Mouse (Mus musculus) liver, embryonic 14.5 days (tissue): ENCODE measurements around the gene Hist1h1a. TPM values are rescaled to one million over a fixed set of nuclear protein-coding genes. Genes with fewer than 3 reads are reported as not detected.
"Not testable (repeated sequence)": the region's sequence is repeated elsewhere in the genome, so short reads cannot be mapped to it uniquely, and the experiment has no call there.

Experiments used
- ATAC-seq: fragments of 200-750 bp; cut with Nextera tagmentation; 2 replicates; pipeline ENCODE4 v1.8.0; 2017; ENCODE audit warnings: moderate number of reproducible peaks, mild to moderate bottlenecking, moderate library complexity; ENCODE audit not compliant: insufficient read depth
- DNase-seq, 3 experiments: peaks; one replicate each; pipeline ENCODE4 v3.0.0-alpha.2; 2012 to 2013; ENCODE audit warnings: low read depth in 3 of 3, low spot score in 3 of 3
- H3K27ac ChIP-seq: fragments of 300-500 bp; sonication (generic); 2 replicates; pipeline ENCODE4 v1.5.1; 2014; ENCODE audit warnings: moderate library complexity, mild to moderate bottlenecking, control low read depth, inconsistent platforms
- H3K27me3 ChIP-seq: fragments of 300-500 bp; sonication (generic); 2 replicates; pipeline ENCODE4 v1.6.1; 2014; ENCODE audit warnings: mild to moderate bottlenecking, low read length, moderate library complexity; ENCODE audit not compliant: control insufficient read depth, insufficient read depth
- H3K36me3 ChIP-seq: fragments of 300-500 bp; sonication (generic); replicated peaks from 2 replicates; pipeline ENCODE4 v1.6.1; 2014; ENCODE audit warnings: low read depth; ENCODE audit not compliant: control insufficient read depth, insufficient read depth
- H3K4me1 ChIP-seq, 2 experiments: fragments of 200-500 bp in 1 of 2; fragments of 300-500 bp in 1 of 2; sonication (generic) in 1 of 2; replicated peaks; 2 replicates each; pipeline ENCODE4 v1.6.1; 2012 to 2014; ENCODE audit warnings: antibody characterized with exemption in 1 of 2, inconsistent platforms in 1 of 2, low read length in 1 of 2; ENCODE audit not compliant: control insufficient read depth in 2 of 2, insufficient read depth in 2 of 2
- H3K4me2 ChIP-seq: fragments of 300-500 bp; sonication (generic); 2 replicates; pipeline ENCODE4 v1.6.1; 2014; ENCODE audit warnings: low read depth, mild to moderate bottlenecking, control low read depth, moderate library complexity
- H3K4me3 ChIP-seq, 2 experiments: fragments of 200-500 bp in 1 of 2; fragments of 300-500 bp in 1 of 2; sonication (generic) in 1 of 2; 2 replicates each; pipeline ENCODE4 v1.5.1; 2012 to 2014; ENCODE audit warnings: low read depth in 2 of 2, low read length in 2 of 2, mild to moderate bottlenecking in 2 of 2, control low read depth in 1 of 2, inconsistent platforms in 1 of 2, moderate library complexity in 1 of 2; ENCODE audit not compliant: insufficient read depth in 1 of 2
- H3K9ac ChIP-seq: fragments of 300-500 bp; sonication (generic); replicated peaks from 2 replicates; pipeline ENCODE4 v1.6.1; 2014; ENCODE audit warnings: mild to moderate bottlenecking, control low read depth, moderate library complexity
- H3K9me3 ChIP-seq: fragments of 300-500 bp; sonication (generic); 2 replicates; pipeline ENCODE4 v1.6.1; 2016; ENCODE audit warnings: low read length, mixed read lengths; ENCODE audit not compliant: control insufficient read depth
- CTCF ChIP-seq: IDR thresholded peaks from 2 replicates; pipeline ENCODE4 v1.5.1; 2016; ENCODE audit warnings: antibody characterized with exemption, low read depth, control low read depth
- EP300 ChIP-seq: IDR thresholded peaks from 2 replicates; pipeline ENCODE4 v1.6.1; 2016; ENCODE audit warnings: antibody characterized with exemption, low read depth
- WGBS: fragments of 180-500 bp; shearing (Covaris S2); extraction: QIAGEN DNeasy Blood & Tissue Kit; methylation state at CpG from one replicate; pipeline ENCODE4 v1.1.7; 2014; ENCODE audit not compliant: insufficient replicate concordance; 5-methylcytosine and 5-hydroxymethylcytosine counted together
- polyA plus RNA-seq, 2 experiments: library from polyadenylated mRNA; depleted of rRNA in 1 of 2; stranded (reverse) in 1 of 2; unstranded in 1 of 2; fragments of >200 nt; fragmentation: Nextera tagmentation in 1 of 2; extraction: Ambion mirVana in 1 of 2; gene quantifications; 2 replicates each; pipeline versions ENCODE4 v1.2.1 to v1.2.3; 2012 to 2014

Gene Hist1h1a
- polyA plus RNA-seq, 2 experiments: 6.3 to 11.9 TPM

DNA sequence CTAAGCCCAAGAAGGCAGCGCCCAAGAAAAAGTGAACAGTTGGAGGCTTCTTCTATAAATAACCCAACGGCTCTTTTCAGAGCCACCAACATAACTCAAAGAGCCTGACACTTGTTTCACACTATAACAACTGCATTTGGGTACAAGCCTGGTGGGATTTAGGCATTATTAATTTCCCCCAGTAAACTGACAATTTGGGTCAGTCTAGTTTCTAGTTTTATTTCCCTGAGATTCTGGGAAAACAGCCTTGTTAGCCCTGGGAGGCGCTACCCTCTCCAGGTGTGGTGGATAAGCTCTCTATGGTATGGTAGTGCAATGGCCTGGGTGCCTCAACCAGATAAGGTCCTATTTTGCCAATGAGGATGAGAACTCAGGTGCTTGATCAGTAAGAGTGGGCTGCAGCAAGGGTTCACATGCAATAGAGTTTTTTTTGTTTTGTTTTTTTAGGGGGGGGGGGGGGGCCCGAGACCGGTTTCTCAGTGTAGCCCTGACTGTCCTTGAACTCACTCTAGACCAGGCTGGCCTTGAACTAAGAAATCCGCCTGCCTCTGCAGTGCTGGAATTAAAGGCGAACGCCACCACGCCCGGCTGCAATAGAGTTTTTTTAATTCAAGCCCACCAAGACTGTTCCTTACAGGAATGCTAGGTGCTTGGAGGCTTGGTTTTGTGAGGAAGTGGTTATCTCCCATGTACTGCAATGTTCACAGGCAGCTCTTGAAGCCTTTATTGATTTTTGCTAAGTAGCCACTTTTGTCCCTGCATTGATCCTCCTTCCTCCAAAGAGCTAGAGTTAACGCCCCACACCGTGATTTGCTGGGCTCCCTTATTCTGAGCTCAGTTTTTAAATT lies 1.1 kb downstream of the Hist1h1a start:
- Histone ChIP-seq H3K9me3 (no peaks in the 10 kb centered on the region), H3K27me3 (no peaks in the 10 kb centered on the region), H3K27ac (peak overlapping the region; percentile 99), H3K36me3 (no peaks in the 10 kb centered on the region), H3K4me3 (peak overlapping the region; percentile 60 to 62), H3K4me2 (peak overlapping the region; percentile 88), H3K4me1 (peaks cover 19 to 36% of the 10 kb centered on the region in 2 experiments), H3K9ac (peak overlapping the region; percentile 93)
- ATAC-seq (peak; percentile 12), DNase-seq (peak in 2 of 3 experiments; percentile 68 to 82)
- TF ChIP-seq CTCF (no peak), EP300 (peak; percentile 48)
- 10% methylated on average over 12 of the region's 12 CpGs for WGBS

DNA sequence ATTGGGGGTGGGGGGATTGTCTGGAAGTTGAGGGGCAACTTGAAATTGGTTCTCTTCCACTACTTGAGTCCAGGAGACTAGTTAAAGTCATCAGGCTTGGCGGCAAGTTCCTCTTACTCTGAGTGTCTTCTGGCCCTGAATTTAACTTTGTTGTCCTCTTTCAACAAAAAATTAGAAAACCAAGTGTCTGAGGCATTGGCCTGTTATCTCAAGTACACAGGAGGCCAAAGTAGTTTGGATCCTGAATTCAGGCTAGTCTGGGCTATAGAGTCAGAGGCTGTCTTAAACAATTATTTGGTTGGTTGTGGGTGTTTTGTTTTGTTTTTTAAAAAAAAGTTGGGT lies 1.7 kb downstream of the Hist1h1a start:
- Histone ChIP-seq H3K4me2 (peak overlapping the region; percentile 88), H3K4me3 (peak overlapping the region; percentile 60 to 62; a peak in 3 of 4 replicates), H3K36me3 (no peaks in the 10 kb centered on the region), H3K4me1 (peaks cover 16 to 31% of the 10 kb centered on the region in 2 experiments), H3K9ac (peak overlapping the region; percentile 93), H3K9me3 (no peaks in the 10 kb centered on the region), H3K27me3 (no peaks in the 10 kb centered on the region), H3K27ac (peak overlapping the region; percentile 99)
- DNase-seq (peak in 1 of 3 experiments; percentile 67), ATAC-seq (no peak)
- WGBS: 8% methylated on average over 1 of the region's 1 CpGs
- TF ChIP-seq CTCF (no peak), EP300 (no peak)

DNA sequence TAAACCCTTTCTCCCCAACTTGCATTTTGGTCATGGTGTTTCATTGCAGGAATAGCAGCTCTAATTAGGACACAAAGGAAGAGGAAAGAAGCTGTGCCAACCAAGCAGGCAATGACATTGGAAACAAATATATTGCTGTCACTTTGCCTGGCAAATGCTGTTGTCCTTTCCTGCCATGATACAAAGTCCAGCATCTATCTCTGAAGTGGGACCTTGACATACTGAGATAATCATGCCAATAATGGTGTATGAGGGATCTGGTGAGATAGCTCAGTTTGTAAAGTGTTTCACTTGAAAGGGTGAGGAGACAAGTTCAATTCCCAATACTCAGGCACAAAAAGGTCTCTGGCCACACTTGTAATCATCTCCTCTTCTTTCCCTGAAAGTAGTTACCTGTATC lies 3.3 kb downstream of the Hist1h1a start:
- no peaks in the 10 kb centered on the region for H3K27me3 ChIP-seq
- no peak overlapping the region for H3K9ac ChIP-seq
- H3K9me3 ChIP-seq: no peaks in the 10 kb centered on the region
- H3K36me3 ChIP-seq: no peaks in the 10 kb centered on the region
- H3K27ac ChIP-seq: no peak overlapping the region
- peaks cover 13 to 28% of the 10 kb centered on the region in 2 experiments for H3K4me1 ChIP-seq
- H3K4me3 ChIP-seq: no peak overlapping the region
- DNase-seq (no peak), ATAC-seq (no peak)
- no peak overlapping the region for H3K4me2 ChIP-seq
- TF ChIP-seq CTCF (no peak), EP300 (no peak)

DNA sequence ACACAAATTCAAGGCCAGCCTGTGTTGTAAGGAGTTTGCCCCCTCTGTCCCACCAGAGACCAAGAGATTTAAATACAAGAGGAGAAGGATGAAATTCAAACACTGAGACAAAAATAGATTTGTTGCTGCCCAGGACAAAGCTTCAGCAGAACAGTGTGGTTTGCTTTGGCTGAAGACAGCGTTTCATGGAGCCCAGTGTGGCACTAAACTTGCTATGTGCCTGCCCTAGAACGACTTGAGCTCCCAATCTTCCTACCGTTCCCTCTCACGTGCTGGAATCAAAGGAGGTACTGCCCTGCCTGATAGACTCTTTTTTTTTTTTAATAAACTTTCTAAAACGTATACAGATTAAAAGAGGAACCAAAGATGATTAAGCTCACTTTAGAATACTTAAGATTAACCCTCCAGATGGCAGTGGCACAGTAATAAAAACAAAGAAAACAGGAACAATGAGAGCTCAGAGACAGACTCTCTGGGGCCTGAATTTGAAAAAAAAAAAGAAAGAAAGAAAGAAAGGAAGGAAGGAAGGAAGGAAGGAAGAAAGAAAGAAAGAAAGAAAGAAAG lies 5.5 kb downstream of the Hist1h1a start:
- H3K4me3 ChIP-seq: no peak overlapping the region
- ATAC-seq (no peak), DNase-seq (no peak)
- H3K27ac ChIP-seq: no peak overlapping the region
- peaks cover 11 to 32% of the 10 kb centered on the region in 2 experiments for H3K4me1 ChIP-seq
- no peak overlapping the region for H3K4me2 ChIP-seq
- H3K36me3 ChIP-seq: no peaks in the 10 kb centered on the region
- TF ChIP-seq CTCF (no peak), EP300 (no peak)
- H3K9ac ChIP-seq: no peak overlapping the region; the same call in 1 of the 2 replicates
- H3K9me3 ChIP-seq: no peaks in the 10 kb centered on the region
- H3K27me3 ChIP-seq: no peaks in the 10 kb centered on the region
- 38% methylated on average over 5 of the region's 5 CpGs for WGBS

DNA sequence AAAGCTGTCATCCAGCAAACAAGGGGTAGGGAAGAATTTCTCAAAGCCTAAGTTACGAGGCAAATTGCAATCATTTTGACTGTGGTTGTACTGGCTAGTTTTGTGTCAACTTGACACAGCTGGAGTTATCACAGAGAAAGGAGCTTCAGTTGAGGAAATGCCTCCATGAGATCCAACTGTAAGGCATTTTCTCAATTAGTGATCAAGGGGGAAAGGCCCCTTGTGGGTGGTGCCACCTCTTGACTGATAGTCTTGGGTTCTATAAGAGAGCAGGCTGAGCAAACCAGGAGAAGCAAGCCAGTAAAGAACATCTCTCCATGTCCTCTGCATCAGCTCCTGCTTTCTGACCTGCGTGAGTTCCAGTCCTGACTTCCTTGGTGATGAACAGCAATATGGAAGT lies 6.1 kb downstream of the Hist1h1a start, which contains the start of gene Trim38:
TSS of gene Trim38 (plus strand) at position 301 of the 400 bp plus-strand sequence.
- H3K9ac ChIP-seq, DNase-seq, H3K4me2 ChIP-seq, ATAC-seq, H3K27ac ChIP-seq, H3K9me3 ChIP-seq, H3K27me3 ChIP-seq, H3K36me3 ChIP-seq, H3K4me3 ChIP-seq: not testable (repeated sequence)
- 74% methylated on average over 2 of the region's 2 CpGs for WGBS
- peaks cover 6 to 27% of the 10 kb centered on the region in 2 experiments; a peak in 3 of 4 replicates for H3K4me1 ChIP-seq
